Mouse (Mus musculus): ENCODE data around the gene Sla2. TPM values are rescaled to one million over a fixed set of nuclear protein-coding genes. Genes with fewer than 3 reads are reported as not detected.
"Not testable (repeated sequence)": the region's sequence is repeated elsewhere in the genome, so short reads cannot be mapped to it uniquely, and the experiment has no call there.

The Sla2 gene
- polyA plus RNA-seq, 1 experiment from 2014 or later, result 0.45 TPM

DNA sequence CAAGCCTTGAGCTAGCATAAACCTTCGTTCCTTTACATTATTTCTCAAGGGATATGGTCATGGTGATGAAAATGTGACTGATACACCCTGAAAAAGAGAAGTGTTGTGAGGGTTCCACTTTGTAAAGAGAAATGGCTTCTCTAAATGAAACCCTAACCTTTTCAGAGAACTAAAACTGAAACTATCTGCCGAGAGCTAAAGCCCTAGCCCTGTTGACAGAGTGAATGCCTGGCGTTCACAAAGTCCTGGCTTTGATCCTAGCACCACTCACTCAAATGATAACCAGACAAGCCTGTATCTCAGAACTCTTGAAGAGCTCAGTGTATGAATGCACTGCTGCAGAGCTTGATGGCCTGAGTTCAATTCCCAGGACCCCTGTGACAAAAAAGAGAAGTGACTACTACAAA is 29.6 kb downstream of the Sla2 start:
- Histone ChIP-seq H3K27ac (replicated peaks; ENCODE audit: low read depth, low read length) (no peak overlapping the region; the same call in 1 of the 2 replicates), H3K4me1 (ENCODE audit: control insufficient read depth, insufficient read depth, low read length) (peaks cover 12% of the 10 kb centered on the region), H3K4me3 (ENCODE audit: low read depth, low read length) (no peak overlapping the region), H3K4me2 (ENCODE audit: low read depth, low read length) (no peak overlapping the region), H3K9ac (ENCODE audit: low read depth, low read length) (no peak overlapping the region), H3K27me3 (replicated peaks; ENCODE audit: control insufficient read depth, insufficient read depth, low read length) (no peaks in the 10 kb centered on the region), H3K36me3 (ENCODE audit: control insufficient read depth, insufficient read depth, low read length) (peaks cover 46% of the 10 kb centered on the region), H3K9me3 (ENCODE audit: control insufficient read depth, low read length) (no peaks in the 10 kb centered on the region)
- ATAC-seq (ENCODE audit: low read depth), result no peak
- WGBS, result 61% methylated on average over 3 of the region's 3 CpGs
- no peak for DNase-seq (ENCODE audit: low spot score)

DNA sequence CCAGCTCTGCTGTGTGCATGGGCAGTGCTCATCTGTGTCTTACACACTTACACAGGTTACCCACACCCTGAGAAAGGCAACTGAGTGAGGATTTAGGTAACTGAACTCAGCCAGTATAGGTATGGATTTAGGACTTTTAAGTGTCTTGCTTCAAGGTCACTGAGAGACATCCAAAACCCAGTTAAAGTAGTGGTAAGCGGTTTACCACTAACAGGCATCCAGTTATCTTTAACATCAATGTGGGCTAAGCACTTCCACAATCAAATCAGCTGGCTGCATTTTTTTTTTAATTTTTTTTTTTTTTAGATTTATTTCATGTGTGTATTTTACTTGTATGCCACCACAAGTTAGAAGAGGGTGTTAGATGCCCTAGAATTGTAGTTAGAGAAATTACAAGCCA is 30.7 kb downstream of the Sla2 start:
- no peaks in the 10 kb centered on the region for H3K27me3 ChIP-seq (replicated peaks; ENCODE audit: control insufficient read depth, insufficient read depth, low read length)
- H3K4me2 ChIP-seq (ENCODE audit: low read depth, low read length), result no peak overlapping the region
- peaks cover 7% of the 10 kb centered on the region; the same call in 1 of the 2 replicates for H3K4me1 ChIP-seq (ENCODE audit: control insufficient read depth, insufficient read depth, low read length)
- peaks cover 56% of the 10 kb centered on the region for H3K36me3 ChIP-seq (ENCODE audit: control insufficient read depth, insufficient read depth, low read length)
- WGBS, result 91% methylated on average over 1 of the region's 1 CpGs
- no peaks in the 10 kb centered on the region for H3K9me3 ChIP-seq (ENCODE audit: control insufficient read depth, low read length)
- H3K4me3 ChIP-seq (ENCODE audit: low read depth, low read length), result no peak overlapping the region
- H3K27ac ChIP-seq (replicated peaks; ENCODE audit: low read depth, low read length), result no peak overlapping the region
- ATAC-seq (ENCODE audit: low read depth) (no peak), DNase-seq (ENCODE audit: low spot score) (no peak)
- H3K9ac ChIP-seq (ENCODE audit: low read depth, low read length), result no peak overlapping the region

DNA sequence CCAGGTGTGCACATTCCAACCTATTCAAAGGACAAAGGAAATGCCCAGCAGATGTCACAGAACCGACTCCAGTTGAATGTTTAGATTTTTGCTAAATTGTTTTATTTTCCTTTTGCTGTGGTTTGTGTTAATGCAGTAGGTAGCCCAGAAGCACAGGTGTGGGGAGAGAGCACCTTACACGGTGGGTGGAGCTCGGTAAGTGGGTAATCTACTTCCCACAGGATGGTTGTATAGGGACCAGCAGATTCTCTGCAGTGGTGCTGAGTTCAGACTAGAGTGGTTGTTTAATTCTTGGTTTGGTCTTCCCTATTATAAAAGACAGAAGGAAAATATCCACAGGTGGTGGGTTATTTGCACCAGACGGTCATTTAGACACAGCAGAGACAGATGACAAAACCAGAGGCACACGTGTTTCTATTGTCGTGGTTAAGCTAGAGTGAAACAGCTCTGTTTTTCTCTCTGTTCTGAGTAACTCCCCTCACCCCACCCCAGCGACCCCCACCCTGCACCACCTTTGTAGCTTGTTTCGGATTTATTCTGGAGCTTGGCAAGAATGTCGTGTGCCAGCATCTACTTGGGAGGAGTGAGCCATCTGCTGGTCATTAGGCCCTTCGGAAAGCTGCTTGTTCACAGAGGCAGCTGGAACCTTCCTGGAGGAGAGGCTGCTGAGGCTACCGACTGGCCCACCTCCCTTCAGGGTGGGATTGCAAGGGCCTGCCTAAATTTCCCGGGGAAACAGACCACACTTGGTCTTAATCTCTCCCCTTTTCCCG is 32.8 kb downstream of the Sla2 start:
- WGBS, result 26% methylated on average over 13 of the region's 13 CpGs
- DNase-seq (ENCODE audit: low spot score) (peak; percentile 85), ATAC-seq (ENCODE audit: low read depth) (peak; percentile 66)
- not testable (repeated sequence) for H3K4me3 ChIP-seq (ENCODE audit: low read depth, low read length); H3K9me3 ChIP-seq (ENCODE audit: control insufficient read depth, low read length); H3K4me2 ChIP-seq (ENCODE audit: low read depth, low read length); H3K4me1 ChIP-seq (ENCODE audit: control insufficient read depth, insufficient read depth, low read length); H3K9ac ChIP-seq (ENCODE audit: low read depth, low read length); H3K27me3 ChIP-seq (replicated peaks; ENCODE audit: control insufficient read depth, insufficient read depth, low read length)
- Histone ChIP-seq H3K27ac (replicated peaks; ENCODE audit: low read depth, low read length) (peak overlapping the region; percentile 2; the same call in 1 of the 2 replicates), H3K36me3 (ENCODE audit: control insufficient read depth, insufficient read depth, low read length) (peaks cover 74% of the 10 kb centered on the region)

DNA sequence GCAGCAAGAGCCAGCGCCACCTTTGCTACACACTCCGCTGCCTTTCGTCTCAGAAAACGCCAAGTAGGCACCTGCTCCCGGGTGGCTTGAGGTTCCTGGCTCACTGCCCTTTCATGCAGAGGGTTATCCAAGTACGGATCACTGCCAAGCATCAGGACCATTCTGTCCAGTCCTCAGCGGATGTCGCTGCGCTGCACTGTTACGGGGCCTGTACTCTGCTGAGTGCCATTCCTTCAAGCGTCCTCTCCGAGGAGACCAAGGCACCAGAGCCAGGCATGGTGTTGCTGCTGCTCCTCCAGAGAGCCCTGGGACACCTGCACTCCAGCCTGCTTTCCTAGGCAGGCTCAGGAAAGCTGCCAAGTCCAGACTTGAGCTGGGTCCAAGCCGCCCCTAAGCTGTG is 33.4 kb downstream of the Sla2 start:
- H3K36me3 ChIP-seq (ENCODE audit: control insufficient read depth, insufficient read depth, low read length), result peaks cover 80% of the 10 kb centered on the region
- not testable (repeated sequence) for H3K27me3 ChIP-seq (replicated peaks; ENCODE audit: control insufficient read depth, insufficient read depth, low read length); H3K4me3 ChIP-seq (ENCODE audit: low read depth, low read length); H3K9ac ChIP-seq (ENCODE audit: low read depth, low read length); H3K4me1 ChIP-seq (ENCODE audit: control insufficient read depth, insufficient read depth, low read length); H3K27ac ChIP-seq (replicated peaks; ENCODE audit: low read depth, low read length); DNase-seq (ENCODE audit: low spot score); H3K4me2 ChIP-seq (ENCODE audit: low read depth, low read length); H3K9me3 ChIP-seq (ENCODE audit: control insufficient read depth, low read length)
- WGBS, result 79% methylated on average over 7 of the region's 13 CpGs
- ATAC-seq (ENCODE audit: low read depth), result peak; percentile 44

DNA sequence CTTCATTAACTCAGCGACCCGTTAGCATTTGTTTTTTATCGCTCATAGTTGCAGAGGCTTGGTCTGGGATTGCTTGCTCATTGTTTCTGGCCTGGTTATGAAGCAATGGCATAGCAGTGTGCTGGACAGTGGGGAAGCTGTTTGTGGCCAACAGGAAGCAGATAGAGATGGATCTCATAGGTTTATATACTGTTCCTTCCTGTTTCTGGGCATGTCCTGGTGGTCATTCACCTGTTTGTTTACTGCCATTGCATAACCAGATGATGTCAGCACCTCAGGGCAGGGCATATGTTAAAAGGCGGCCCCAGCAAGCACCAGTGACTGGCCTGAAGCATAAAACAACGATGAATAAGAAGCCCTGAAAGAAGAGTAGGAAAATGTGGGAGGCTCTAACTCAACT is 36.5 kb downstream of the Sla2 start:
- DNase-seq (ENCODE audit: low spot score) (no peak), ATAC-seq (ENCODE audit: low read depth) (no peak)
- H3K9ac ChIP-seq (ENCODE audit: low read depth, low read length), result no peak overlapping the region
- no peaks in the 10 kb centered on the region for H3K4me1 ChIP-seq (ENCODE audit: control insufficient read depth, insufficient read depth, low read length)
- H3K36me3 ChIP-seq (ENCODE audit: control insufficient read depth, insufficient read depth, low read length), result peaks cover 81% of the 10 kb centered on the region
- no peak overlapping the region for H3K4me3 ChIP-seq (ENCODE audit: low read depth, low read length)
- WGBS, result 91% methylated on average over 5 of the region's 5 CpGs
- no peaks in the 10 kb centered on the region for H3K27me3 ChIP-seq (replicated peaks; ENCODE audit: control insufficient read depth, insufficient read depth, low read length)
- no peaks in the 10 kb centered on the region for H3K9me3 ChIP-seq (ENCODE audit: control insufficient read depth, low read length)
- no peak overlapping the region for H3K27ac ChIP-seq (replicated peaks; ENCODE audit: low read depth, low read length)
- H3K4me2 ChIP-seq (ENCODE audit: low read depth, low read length), result no peak overlapping the region

DNA sequence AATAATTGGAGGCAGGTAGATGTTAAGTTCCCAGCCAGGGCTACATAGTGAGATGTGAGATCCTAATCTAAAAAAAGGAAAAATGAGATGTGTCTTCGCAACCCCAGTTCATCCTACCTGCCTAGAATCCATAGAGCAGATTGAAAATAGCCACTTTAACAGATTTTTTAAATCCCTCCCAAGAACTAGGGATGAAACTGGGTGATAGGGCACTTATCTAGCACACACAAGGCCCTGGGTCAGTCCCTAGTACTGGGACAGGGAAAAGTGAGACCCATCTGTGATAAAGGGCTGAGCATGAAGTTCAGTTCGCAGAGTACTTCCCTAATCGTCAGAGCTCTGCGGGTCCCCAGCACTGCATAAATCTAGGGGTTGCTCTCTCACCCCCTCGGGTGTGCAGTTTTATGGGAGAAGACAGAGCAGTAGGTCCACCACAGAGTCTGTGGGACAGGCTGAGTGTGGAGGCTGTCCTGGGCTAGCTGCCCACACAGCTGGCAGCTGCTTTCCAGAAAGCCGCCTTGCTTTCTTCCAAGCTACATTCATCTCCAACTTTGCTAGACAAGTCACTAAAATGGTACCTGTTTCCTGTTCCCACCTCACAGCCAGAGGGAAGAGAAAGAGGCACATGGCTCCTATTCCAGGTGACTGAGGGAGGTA is 38.3 kb downstream of the Sla2 start:
- DNase-seq (ENCODE audit: low spot score), result no peak
- ATAC-seq (ENCODE audit: low read depth), result no peak
- H3K27ac ChIP-seq (replicated peaks; ENCODE audit: low read depth, low read length), result no peak overlapping the region
- H3K36me3 ChIP-seq (ENCODE audit: control insufficient read depth, insufficient read depth, low read length), result peaks cover 86% of the 10 kb centered on the region
- no peaks in the 10 kb centered on the region for H3K27me3 ChIP-seq (replicated peaks; ENCODE audit: control insufficient read depth, insufficient read depth, low read length)
- H3K4me3 ChIP-seq (ENCODE audit: low read depth, low read length), result no peak overlapping the region
- no peak overlapping the region for H3K4me2 ChIP-seq (ENCODE audit: low read depth, low read length)
- H3K9ac ChIP-seq (ENCODE audit: low read depth, low read length), result no peak overlapping the region
- peaks cover 8% of the 10 kb centered on the region for H3K4me1 ChIP-seq (ENCODE audit: control insufficient read depth, insufficient read depth, low read length)
- 76% methylated on average over 6 of the region's 6 CpGs for WGBS
- H3K9me3 ChIP-seq (ENCODE audit: control insufficient read depth, low read length), result no peaks in the 10 kb centered on the region

DNA sequence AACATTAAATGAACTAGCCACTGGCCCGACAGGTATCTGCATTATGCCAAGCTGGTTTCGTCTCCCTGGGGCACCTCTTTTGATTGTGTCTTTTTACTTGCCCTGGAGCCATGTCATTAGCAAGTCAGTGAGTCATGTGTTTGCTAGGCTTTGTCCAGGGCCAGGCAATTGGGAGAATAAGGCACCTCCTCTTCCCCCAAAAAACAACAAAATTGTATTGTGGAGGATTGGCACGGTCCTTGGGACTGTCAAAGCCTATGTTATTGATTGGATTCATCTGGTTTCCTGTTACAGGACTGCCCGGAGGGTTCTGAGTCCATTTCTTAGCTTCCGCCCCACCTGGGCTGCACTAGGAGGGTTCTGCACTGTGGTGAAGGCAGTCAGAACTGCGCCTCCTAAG is 39.3 kb downstream of the Sla2 start:
- Histone ChIP-seq H3K27ac (replicated peaks; ENCODE audit: low read depth, low read length) (no peak overlapping the region), H3K27me3 (replicated peaks; ENCODE audit: control insufficient read depth, insufficient read depth, low read length) (no peaks in the 10 kb centered on the region), H3K4me1 (ENCODE audit: control insufficient read depth, insufficient read depth, low read length) (peaks cover 17% of the 10 kb centered on the region), H3K4me2 (ENCODE audit: low read depth, low read length) (no peak overlapping the region), H3K36me3 (ENCODE audit: control insufficient read depth, insufficient read depth, low read length) (peaks cover 83% of the 10 kb centered on the region), H3K9me3 (ENCODE audit: control insufficient read depth, low read length) (no peaks in the 10 kb centered on the region), H3K4me3 (ENCODE audit: low read depth, low read length) (no peak overlapping the region), H3K9ac (ENCODE audit: low read depth, low read length) (no peak overlapping the region)
- no peak for DNase-seq (ENCODE audit: low spot score)
- ATAC-seq (ENCODE audit: low read depth), result no peak
- WGBS, result 46% methylated on average over 6 of the region's 6 CpGs

- Histone ChIP-seq H3K9me3 (ENCODE audit: control insufficient read depth, low read length) (no peaks in the 10 kb centered on the region), H3K36me3 (ENCODE audit: control insufficient read depth, insufficient read depth, low read length) (peaks cover 54% of the 10 kb centered on the region), H3K4me3 (ENCODE audit: low read depth, low read length) (no peak overlapping the region), H3K27me3 (replicated peaks; ENCODE audit: control insufficient read depth, insufficient read depth, low read length) (no peaks in the 10 kb centered on the region), H3K4me1 (ENCODE audit: control insufficient read depth, insufficient read depth, low read length) (peaks cover 26% of the 10 kb centered on the region), H3K9ac (ENCODE audit: low read depth, low read length) (peak overlapping the region; percentile 34; the same call in 1 of the 2 replicates), H3K27ac (replicated peaks; ENCODE audit: low read depth, low read length) (peak overlapping the region; percentile 6), H3K4me2 (ENCODE audit: low read depth, low read length) (0 out of 2 replicates have a peak overlapping the region, but pooled peaks have one; percentile 0)
- WGBS, result 27% methylated on average over 10 of the region's 10 CpGs
- DNase-seq (ENCODE audit: low spot score) (peak; percentile 70), ATAC-seq (ENCODE audit: low read depth) (no peak)
These were observed 42.3 kb downstream of the Sla2 start for GRCm38 (mm10) chr2:156844715-156845114.

Data from embryonic facial prominence, embryonic 14.5 days (tissue).